7 mouse cellular contexts compared by ENCODE assay signal in genomic region chr14:12823781-12824180, GRCm38 (mm10). TPM values are rescaled to one million over a fixed set of nuclear protein-coding genes. Genes with fewer than 3 reads are reported as not detected.
DNase-seq lines count a peak whose midpoint lies in the region; ATAC-seq lines count a peak whose summit lies in the region.

No protein-coding gene starts in this region.

- intact Hi-C loops in left cerebral cortex, postnatal 4 days (cut with DNase I) = loop anchor here (2.0 to 5.0 kb wide), 2 partner anchors 196 to 375 kb away; no protein-coding TSS in a partner anchor

- no peaks in the 10 kb centered on the region for H3K36me3 ChIP-seq in hindbrain, embryonic 12.5 days
- no peaks in the 10 kb centered on the region for H3K36me3 ChIP-seq in neural tube, embryonic 14.5 days (ENCODE audit: control insufficient read depth, insufficient read depth, low read length)

- DNase-seq in left cerebral cortex, postnatal 4 days = peak; percentile 15
- no peak for DNase-seq in left cerebral cortex, adult 18-20 months (ENCODE audit: low spot score in 2 of 2)
- peak; percentile 54 to 66 for DNase-seq in adrenal gland, postnatal 36 days
- DNase-seq in right cerebral cortex, adult 18-20 months = no peak
- DNase-seq in urinary bladder, adult 2 months (ENCODE audit: low spot score) = no peak

- peaks cover 3% of the 10 kb centered on the region for H3K27me3 ChIP-seq in hindbrain, embryonic 12.5 days
- H3K27me3 ChIP-seq in neural tube, embryonic 14.5 days (ENCODE audit: control insufficient read depth, insufficient read depth, low read length) = no peaks in the 10 kb centered on the region

- no peak overlapping the region for H3K27ac ChIP-seq in hindbrain, embryonic 12.5 days
- no peak overlapping the region for H3K27ac ChIP-seq in neural tube, embryonic 14.5 days (ENCODE audit: low read depth, low read length)

- 0 out of 2 replicates have a peak, but pooled peaks cover 8% of the 10 kb centered on the region for H3K4me1 ChIP-seq in hindbrain, embryonic 12.5 days
- H3K4me1 ChIP-seq in neural tube, embryonic 14.5 days (ENCODE audit: control insufficient read depth, insufficient read depth, low read length) = peaks cover 10% of the 10 kb centered on the region; the same call in 1 of the 2 replicates

- peak overlapping the region; percentile 71 for H3K4me2 ChIP-seq in hindbrain, embryonic 12.5 days (replicated peaks)
- H3K4me2 ChIP-seq in neural tube, embryonic 14.5 days (ENCODE audit: low read depth, low read length) = peak overlapping the region; percentile 74; the same call in 1 of the 2 replicates

- no peak for ATAC-seq in hindbrain, embryonic 12.5 days (ENCODE audit: low FRiP score)
- no peak for ATAC-seq in neural tube, embryonic 14.5 days (ENCODE audit: low read depth)

- H3K4me3 ChIP-seq in hindbrain, embryonic 12.5 days = no peak overlapping the region
- H3K4me3 ChIP-seq in neural tube, embryonic 14.5 days (ENCODE audit: low read depth, low read length) = no peak overlapping the region

- no peak overlapping the region for H3K9ac ChIP-seq in hindbrain, embryonic 12.5 days
- no peak overlapping the region for H3K9ac ChIP-seq in neural tube, embryonic 14.5 days (replicated peaks; ENCODE audit: low read depth, low read length)

- WGBS in hindbrain, embryonic 12.5 days = 16% methylated on average over 6 of the region's 6 CpGs
- WGBS in neural tube, embryonic 14.5 days = 17% methylated on average over 6 of the region's 6 CpGs

- H3K9me3 ChIP-seq in hindbrain, embryonic 12.5 days (replicated peaks) = no peaks in the 10 kb centered on the region
- H3K9me3 ChIP-seq in neural tube, embryonic 14.5 days (ENCODE audit: control insufficient read depth, low read length) = no peaks in the 10 kb centered on the region

RNA-seq across cellular contexts. Expression of gene Cadps, which starts 0.9 kb away (rescaled TPM):
- total RNA-seq in left cerebral cortex, postnatal 4 days (2021) = 100 to 1,000 TPM; 168 to 175 TPM
- 100 to 1,000 TPM; 233 to 243 TPM for total RNA-seq in left cerebral cortex, adult 18-20 months (2021)
- 1 to 10 TPM; 7.4 to 8.8 TPM for total RNA-seq in adrenal gland, postnatal 36 days (2021)
- 21.0 and 21.8 TPM in 2 replicates for polyA plus RNA-seq in hindbrain, embryonic 12.5 days (2016; fragmentation: Nextera tagmentation; extraction: Ambion mirVana)
- 71.6 and 86.2 TPM in 2 replicates for polyA plus RNA-seq in neural tube, embryonic 14.5 days (2014; fragmentation: Nextera tagmentation; extraction: Ambion mirVana)
- 2.5 and 2.8 TPM in 2 replicates for polyA plus RNA-seq in urinary bladder, adult 2 months (2012; rRNA removed)

Comparison
In these comparisons a context has a peak if more than half of its experiments do, and no peak if none do; other contexts are left out.
1. DNase-seq: peak in left cerebral cortex, postnatal 4 days (single experiment) and adrenal gland, postnatal 36 days (2 of 2); none in left cerebral cortex, adult 18-20 months (0 of 2), right cerebral cortex, adult 18-20 months (single experiment) and urinary bladder, adult 2 months (single experiment).
2. RNA of gene Cadps, which starts 0.9 kb away (total RNA-seq): 233 to 243 TPM in left cerebral cortex, adult 18-20 months and 168 to 175 TPM in left cerebral cortex, postnatal 4 days; 7.4 to 8.8 TPM in adrenal gland, postnatal 36 days; every median in the first group is over 10 times any median in the second.